Mouse (Mus musculus): ENCODE results near the gene March6. TPM values are rescaled to one million over a fixed set of nuclear protein-coding genes. Genes with fewer than 3 reads are reported as not detected.

The March6 gene
- polyA plus RNA-seq, 1 experiment, result 2.7 TPM

DNA sequence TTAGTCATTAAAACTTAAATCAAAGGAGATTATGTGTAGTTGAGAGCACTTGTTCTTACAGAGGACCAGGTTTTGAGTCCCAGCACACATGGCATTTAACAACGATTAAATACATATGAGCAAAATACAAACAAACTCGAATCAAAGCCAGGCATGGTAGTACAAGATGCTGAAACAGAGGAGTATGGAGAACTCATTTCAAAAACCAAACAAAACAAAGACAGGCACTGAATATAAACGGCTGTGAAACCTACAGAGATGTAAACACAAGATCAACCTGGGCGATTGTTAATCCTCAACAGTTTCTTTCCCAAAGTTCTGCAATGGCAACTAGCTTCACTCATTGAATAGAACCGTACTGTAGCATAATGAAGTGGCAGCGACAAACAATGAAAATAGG, 1.8 kb downstream of the March6 start:
- Histone ChIP-seq H3K4me3 (replicated peaks) (peak overlapping the region; percentile 99), H3K4me1 (ENCODE audit: control insufficient read depth) (peaks cover 53% of the 10 kb centered on the region), H3K9me3 (ENCODE audit: control insufficient read depth, low read length) (no peaks in the 10 kb centered on the region), H3K27me3 (ENCODE audit: control insufficient read depth) (no peaks in the 10 kb centered on the region), H3K36me3 (ENCODE audit: control insufficient read depth) (peaks cover 13% of the 10 kb centered on the region)
- no peak for TF ChIP-seq TAL1 (IDR thresholded peaks at IDR 0.05; ENCODE audit: low read length)
- TF ChIP-seq GATA1 (IDR thresholded peaks at IDR 0.05; ENCODE audit: low read length), result no peak

DNA sequence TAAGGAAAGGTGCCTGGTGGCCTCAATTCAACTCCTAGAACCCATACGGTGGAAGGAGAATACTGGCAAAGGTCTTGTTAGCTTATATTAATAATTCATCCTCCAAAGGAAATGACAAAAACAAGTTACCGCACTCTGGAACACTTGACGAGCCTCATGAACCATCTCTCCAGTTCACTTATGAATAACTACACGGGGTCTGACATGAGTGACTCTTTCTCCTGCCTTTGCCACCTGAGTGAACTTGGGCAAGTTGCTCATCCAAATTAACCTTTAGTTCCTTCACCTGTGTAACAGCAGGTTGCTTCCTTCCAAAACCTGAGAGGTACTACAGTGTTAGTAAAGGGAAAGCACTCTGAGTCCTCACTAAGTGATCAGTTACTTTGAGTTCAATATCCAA, 2.4 kb downstream of the March6 start:
- H3K36me3 ChIP-seq (ENCODE audit: control insufficient read depth), result peaks cover 13% of the 10 kb centered on the region

DNA sequence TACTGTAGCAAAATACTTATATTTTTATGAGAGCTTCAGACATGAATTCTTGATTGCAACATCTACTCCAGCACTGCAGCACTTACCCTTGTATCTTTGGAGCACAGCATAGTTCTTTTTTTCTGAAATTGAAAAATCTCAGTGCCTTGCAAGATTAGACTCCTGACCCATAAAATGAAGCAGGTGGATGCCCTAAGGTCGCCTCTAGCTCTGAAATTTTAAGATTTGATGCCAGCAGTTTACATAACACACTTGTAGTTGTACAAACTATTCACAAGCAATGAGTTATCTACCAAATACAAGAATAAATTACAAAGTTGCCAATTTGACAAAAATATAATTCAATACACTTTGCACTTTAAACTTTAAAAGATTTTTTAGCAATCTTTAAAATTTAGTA, 4.4 kb downstream of the March6 start:
- Histone ChIP-seq H3K4me3 (replicated peaks) (no peak overlapping the region), H3K36me3 (ENCODE audit: control insufficient read depth) (peaks cover 11% of the 10 kb centered on the region), H3K9me3 (ENCODE audit: control insufficient read depth, low read length) (no peaks in the 10 kb centered on the region), H3K27me3 (ENCODE audit: control insufficient read depth) (no peaks in the 10 kb centered on the region), H3K4me1 (ENCODE audit: control insufficient read depth) (peaks cover 35% of the 10 kb centered on the region)
- TF ChIP-seq TAL1 (IDR thresholded peaks at IDR 0.05; ENCODE audit: low read length), result no peak
- TF ChIP-seq GATA1 (IDR thresholded peaks at IDR 0.05; ENCODE audit: low read length), result no peak

More for the DNA sequence above, 2.4 kb downstream of the March6 start:
- TF ChIP-seq GATA1 (IDR thresholded peaks at IDR 0.05; ENCODE audit: low read length) (no peak), TAL1 (IDR thresholded peaks at IDR 0.05; ENCODE audit: low read length) (no peak)
- H3K9me3 ChIP-seq (ENCODE audit: control insufficient read depth, low read length), result no peaks in the 10 kb centered on the region
- no peaks in the 10 kb centered on the region for H3K27me3 ChIP-seq (ENCODE audit: control insufficient read depth)
- peak overlapping the region; percentile 30 for H3K4me3 ChIP-seq (replicated peaks)
- H3K4me1 ChIP-seq (ENCODE audit: control insufficient read depth), result peaks cover 49% of the 10 kb centered on the region

DNA sequence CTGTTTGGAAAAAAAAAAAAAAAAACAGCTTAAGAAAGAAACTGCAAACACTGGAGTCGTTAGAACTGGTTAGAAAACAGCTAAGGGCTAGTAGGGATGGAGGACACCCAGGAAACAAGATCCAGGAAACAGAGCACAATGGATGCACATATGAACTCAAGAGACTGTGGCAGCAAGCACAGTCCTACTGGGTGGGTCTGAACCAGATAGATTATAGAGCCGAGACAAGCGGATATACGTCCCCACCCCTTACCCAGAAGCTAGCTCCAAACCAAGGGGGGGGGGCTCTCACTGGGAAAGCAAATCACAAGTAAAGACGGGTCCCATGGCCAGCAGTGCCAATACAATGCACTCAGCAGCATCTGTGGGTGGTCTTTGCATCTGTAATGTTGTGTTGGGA, 11.9 kb downstream of the March6 start:
- no peak for TF ChIP-seq GATA1 (IDR thresholded peaks at IDR 0.05; ENCODE audit: low read length)
- Histone ChIP-seq H3K9me3 (ENCODE audit: control insufficient read depth, low read length) (no peaks in the 10 kb centered on the region), H3K4me1 (ENCODE audit: control insufficient read depth) (peaks cover 34% of the 10 kb centered on the region), H3K4me3 (replicated peaks) (no peak overlapping the region), H3K27me3 (ENCODE audit: control insufficient read depth) (no peaks in the 10 kb centered on the region), H3K36me3 (ENCODE audit: control insufficient read depth) (no peaks in the 10 kb centered on the region; the same call in none of the 2 replicates)

DNA sequence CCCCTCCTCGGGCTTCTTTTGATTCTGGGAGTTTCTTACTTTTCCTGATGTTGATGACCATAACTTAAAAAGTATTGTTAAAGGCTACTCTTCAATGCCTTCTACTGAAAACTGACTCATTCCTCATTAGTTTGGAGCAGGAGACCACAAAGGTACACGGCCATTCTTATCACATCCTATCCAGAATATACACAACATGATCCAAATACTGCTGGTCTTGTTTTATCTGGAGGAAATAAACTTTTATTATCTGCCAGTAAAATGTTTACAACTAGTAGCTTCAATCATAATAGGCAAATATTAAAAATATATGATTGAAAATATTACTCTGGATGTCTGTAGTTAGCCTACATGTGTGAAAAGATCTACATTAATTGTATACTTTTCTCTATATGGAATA, 12.5 kb downstream of the March6 start:
- H3K36me3 ChIP-seq (ENCODE audit: control insufficient read depth), result no peaks in the 10 kb centered on the region; the same call in none of the 2 replicates
- TF ChIP-seq TAL1 (IDR thresholded peaks at IDR 0.05; ENCODE audit: low read length) (no peak), GATA1 (IDR thresholded peaks at IDR 0.05; ENCODE audit: low read length) (no peak)
- H3K4me3 ChIP-seq (replicated peaks), result no peak overlapping the region
- H3K9me3 ChIP-seq (ENCODE audit: control insufficient read depth, low read length), result no peaks in the 10 kb centered on the region
- no peaks in the 10 kb centered on the region for H3K27me3 ChIP-seq (ENCODE audit: control insufficient read depth)
- H3K4me1 ChIP-seq (ENCODE audit: control insufficient read depth), result peaks cover 36% of the 10 kb centered on the region

DNA sequence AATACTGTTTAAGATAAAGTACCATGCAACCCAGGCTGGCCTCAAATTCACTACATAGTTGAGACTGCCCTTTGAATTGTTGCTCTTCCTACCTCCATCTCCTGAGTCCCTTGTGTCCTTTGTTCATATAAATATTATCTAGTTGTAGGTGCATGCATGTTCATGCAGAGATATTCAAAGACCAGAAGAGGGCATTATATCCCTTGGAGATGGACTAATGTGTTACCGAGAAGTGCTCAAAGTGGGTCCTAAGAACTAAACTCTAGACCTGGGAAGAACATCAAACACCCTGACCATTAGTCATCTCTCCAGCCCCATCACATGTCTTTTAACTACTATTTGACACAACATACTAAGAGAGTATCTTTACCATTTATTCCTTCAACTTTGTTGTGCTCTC, 13.7 kb downstream of the March6 start:
- H3K4me1 ChIP-seq (ENCODE audit: control insufficient read depth), result peaks cover 40% of the 10 kb centered on the region
- TF ChIP-seq TAL1 (IDR thresholded peaks at IDR 0.05; ENCODE audit: low read length) (no peak), GATA1 (IDR thresholded peaks at IDR 0.05; ENCODE audit: low read length) (no peak)
- no peak overlapping the region for H3K4me3 ChIP-seq (replicated peaks)
- H3K36me3 ChIP-seq (ENCODE audit: control insufficient read depth), result no peaks in the 10 kb centered on the region; the same call in none of the 2 replicates
- H3K27me3 ChIP-seq (ENCODE audit: control insufficient read depth), result no peaks in the 10 kb centered on the region
- H3K9me3 ChIP-seq (ENCODE audit: control insufficient read depth, low read length), result no peaks in the 10 kb centered on the region

DNA sequence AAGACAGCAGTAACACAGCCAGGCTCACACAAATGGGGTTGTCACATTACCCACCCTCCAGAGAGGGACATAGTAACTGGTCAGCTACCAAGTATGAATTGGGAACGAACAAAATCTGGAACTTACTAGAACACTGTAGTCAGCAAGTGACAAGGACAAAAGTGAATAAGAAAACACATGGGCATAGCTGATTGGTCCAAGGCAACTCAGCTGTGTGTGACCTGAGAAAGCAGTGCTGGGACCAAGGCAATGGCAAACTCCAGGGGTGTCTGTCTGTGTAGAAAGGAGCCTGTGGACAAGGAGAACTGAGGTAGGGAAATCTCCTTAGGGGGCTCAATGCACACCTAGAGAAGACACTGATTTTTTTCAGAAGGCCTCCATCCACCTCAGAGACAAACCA, 19.1 kb downstream of the March6 start:
- H3K27me3 ChIP-seq (ENCODE audit: control insufficient read depth), result no peaks in the 10 kb centered on the region
- TF ChIP-seq TAL1 (IDR thresholded peaks at IDR 0.05; ENCODE audit: low read length) (no peak), GATA1 (IDR thresholded peaks at IDR 0.05; ENCODE audit: low read length) (no peak)
- no peaks in the 10 kb centered on the region; the same call in 1 of the 2 replicates for H3K36me3 ChIP-seq (ENCODE audit: control insufficient read depth)
- no peak overlapping the region for H3K4me3 ChIP-seq (replicated peaks)
- H3K9me3 ChIP-seq (ENCODE audit: control insufficient read depth, low read length), result no peaks in the 10 kb centered on the region
- peaks cover 35% of the 10 kb centered on the region for H3K4me1 ChIP-seq (ENCODE audit: control insufficient read depth)

DNA sequence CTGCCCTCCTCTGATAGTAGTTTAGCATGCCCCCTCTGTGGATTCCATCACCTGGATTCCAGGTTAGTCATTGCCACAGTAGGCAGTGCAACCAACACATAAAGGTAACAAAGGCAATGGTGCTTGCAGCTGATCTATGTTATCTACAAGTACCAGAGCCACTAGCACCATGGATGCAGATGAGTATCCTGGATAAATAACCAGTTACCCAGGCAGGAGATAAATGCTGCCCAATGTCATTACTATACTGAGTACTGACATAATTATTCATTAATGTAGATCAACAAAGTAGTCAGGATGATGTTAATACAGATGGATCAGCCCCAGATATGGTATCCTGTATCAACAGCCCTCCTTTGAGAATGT, 19.5 kb downstream of the March6 start:
- Histone ChIP-seq H3K9me3 (ENCODE audit: control insufficient read depth, low read length) (no peaks in the 10 kb centered on the region), H3K4me3 (replicated peaks) (no peak overlapping the region), H3K4me1 (ENCODE audit: control insufficient read depth) (peaks cover 35% of the 10 kb centered on the region), H3K36me3 (ENCODE audit: control insufficient read depth) (no peaks in the 10 kb centered on the region; the same call in 1 of the 2 replicates), H3K27me3 (ENCODE audit: control insufficient read depth) (no peaks in the 10 kb centered on the region)
- TF ChIP-seq GATA1 (IDR thresholded peaks at IDR 0.05; ENCODE audit: low read length) (0 out of 2 replicates have a peak, but pooled peaks have one; percentile 18), TAL1 (IDR thresholded peaks at IDR 0.05; ENCODE audit: low read length) (no peak)

DNA sequence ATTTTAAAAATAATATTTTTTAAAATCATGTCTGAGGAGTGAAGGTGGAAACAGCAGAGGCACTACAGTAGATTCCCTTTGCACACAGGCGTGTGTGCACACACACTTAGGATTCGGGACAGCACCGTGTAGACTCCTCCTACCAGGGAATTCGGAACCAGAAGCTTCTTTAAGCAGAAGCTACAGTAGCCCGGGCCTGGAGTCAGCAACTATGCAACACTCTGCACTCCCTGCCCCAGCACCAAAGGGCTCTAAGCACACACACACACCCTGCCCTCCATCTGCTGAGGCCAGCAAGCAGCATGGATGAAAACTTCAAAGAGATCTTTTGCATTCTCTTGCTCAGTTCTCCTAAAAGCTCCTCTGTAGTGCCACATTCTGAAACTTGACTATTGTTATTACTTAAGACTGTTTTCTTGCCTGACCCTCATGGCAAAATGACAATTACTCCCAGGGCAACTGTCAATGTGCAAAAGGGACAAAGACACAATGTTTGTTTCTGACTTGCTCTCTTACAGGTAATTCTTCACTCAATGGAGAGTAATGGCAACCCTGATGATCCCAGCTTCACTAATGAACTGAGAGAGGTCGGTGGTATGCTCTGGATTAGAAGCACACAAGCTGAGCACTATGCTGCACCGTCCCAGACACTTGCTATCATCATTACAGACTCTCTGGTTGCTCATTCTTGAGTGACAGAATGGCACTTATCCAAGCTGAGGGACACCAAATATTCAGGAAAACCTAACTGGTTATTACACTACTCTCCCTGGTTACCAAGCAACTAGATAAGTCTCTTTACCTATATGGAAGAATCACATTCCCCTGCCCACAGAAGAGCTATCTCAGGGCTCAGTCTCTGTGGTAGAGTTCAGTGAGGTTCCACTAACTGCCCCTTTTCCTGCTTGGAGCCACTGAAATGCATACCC, 20.1 kb downstream of the March6 start:
- H3K27me3 ChIP-seq (ENCODE audit: control insufficient read depth), result no peaks in the 10 kb centered on the region
- H3K36me3 ChIP-seq (ENCODE audit: control insufficient read depth), result peaks cover 5% of the 10 kb centered on the region
- peaks cover 38% of the 10 kb centered on the region for H3K4me1 ChIP-seq (ENCODE audit: control insufficient read depth)
- H3K4me3 ChIP-seq (replicated peaks), result no peak overlapping the region
- no peaks in the 10 kb centered on the region for H3K9me3 ChIP-seq (ENCODE audit: control insufficient read depth, low read length)
- TF ChIP-seq TAL1 (IDR thresholded peaks at IDR 0.05; ENCODE audit: low read length) (no peak), GATA1 (IDR thresholded peaks at IDR 0.05; ENCODE audit: low read length) (no peak)
